Mouse (Mus musculus) kidney, adult 2 months (tissue): ENCODE data around the gene Dera.

Experiments used
- CTCF ChIP-seq: fragments of 200-500 bp; conservative IDR thresholded peaks from 2 replicates; pipeline ENCODE4 v1.5.1; 2011; ENCODE audit warnings: low read depth, mild to moderate bottlenecking, control low read depth, low read length, moderate library complexity, mixed read lengths; ENCODE audit not compliant: insufficient read depth, insufficient read length
- POLR2A ChIP-seq: fragments of 200-500 bp; IDR thresholded peaks from one replicate; pipeline ENCODE4 v1.6.1; 2011; ENCODE audit warnings: low read depth, low read length, control low read depth

- no peak for TF ChIP-seq CTCF
- TF ChIP-seq POLR2A, result no peak
Measured at GRCm38 (mm10) chr6:137843337-137843736, 89.0 kb downstream of the Dera start.
